Mouse (Mus musculus): ENCODE results near the gene Tmtc1.

DNA sequence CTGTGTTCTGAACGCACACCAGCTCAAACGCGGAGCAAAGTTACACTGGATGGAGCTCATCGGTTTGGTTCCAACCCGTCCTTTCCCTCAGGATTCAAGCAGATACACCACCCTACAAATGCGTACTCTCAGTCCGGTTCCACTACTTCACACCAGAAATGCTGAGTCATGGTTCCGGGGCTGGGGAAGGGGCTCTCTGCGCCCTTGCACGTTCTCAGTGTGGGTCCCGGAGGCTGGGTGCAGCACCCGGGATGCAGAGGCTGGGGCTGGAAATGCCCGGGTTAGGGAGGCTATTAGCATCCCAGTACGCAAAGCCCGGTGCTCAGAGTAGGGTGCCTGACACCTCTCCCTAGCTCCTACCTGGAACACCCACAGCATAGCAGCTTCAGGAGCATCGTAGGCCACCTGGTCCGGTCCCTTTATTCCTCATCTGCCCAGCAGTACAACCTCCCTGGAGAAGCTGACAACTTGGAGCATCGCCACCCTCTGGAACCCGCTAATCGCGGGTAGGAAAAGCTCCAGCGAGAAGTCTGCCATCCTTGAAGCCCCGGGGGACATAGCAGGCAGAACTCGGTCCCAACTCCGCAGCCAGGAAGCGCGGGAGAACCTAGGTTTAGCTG is 1.4 kb downstream of the Tmtc1 start:
- TF ChIP-seq POLR2A (IDR thresholded peaks at IDR 0.05; ENCODE audit: insufficient read length, low read depth), result no peak
- TF ChIP-seq USF1 (IDR thresholded peaks at IDR 0.05; ENCODE audit: low read depth), result no peak
- no peak for TF ChIP-seq E2F4 (IDR thresholded peaks at IDR 0.05; ENCODE audit: insufficient read depth)
- TF ChIP-seq MYOD1 (IDR thresholded peaks at IDR 0.05; ENCODE audit: control insufficient read depth in 1 of 3, insufficient read length in 2 of 3, low read depth in 2 of 3), result no peak
- TF ChIP-seq SRF (IDR thresholded peaks at IDR 0.05; ENCODE audit: control insufficient read depth, insufficient read length, low read depth), result no peak
- no peak for TF ChIP-seq POLR2AphosphoS2 (IDR thresholded peaks at IDR 0.05; ENCODE audit: insufficient read length, low read depth)

Measured in myocyte (in vitro differentiated cells).